Mouse (Mus musculus): Measurements from ENCODE around the gene Ngdn. TPM values are rescaled to one million over a fixed set of nuclear protein-coding genes. Genes with fewer than 3 reads are reported as not detected.
"Not testable (repeated sequence)": the region's sequence is repeated elsewhere in the genome, so short reads cannot be mapped to it uniquely, and the experiment has no call there.

Ngdn gene
- 84.3 and 85.3 TPM in 2 replicates for polyA plus RNA-seq (2016; fragmentation: Nextera tagmentation; extraction: Ambion mirVana)

DNA sequence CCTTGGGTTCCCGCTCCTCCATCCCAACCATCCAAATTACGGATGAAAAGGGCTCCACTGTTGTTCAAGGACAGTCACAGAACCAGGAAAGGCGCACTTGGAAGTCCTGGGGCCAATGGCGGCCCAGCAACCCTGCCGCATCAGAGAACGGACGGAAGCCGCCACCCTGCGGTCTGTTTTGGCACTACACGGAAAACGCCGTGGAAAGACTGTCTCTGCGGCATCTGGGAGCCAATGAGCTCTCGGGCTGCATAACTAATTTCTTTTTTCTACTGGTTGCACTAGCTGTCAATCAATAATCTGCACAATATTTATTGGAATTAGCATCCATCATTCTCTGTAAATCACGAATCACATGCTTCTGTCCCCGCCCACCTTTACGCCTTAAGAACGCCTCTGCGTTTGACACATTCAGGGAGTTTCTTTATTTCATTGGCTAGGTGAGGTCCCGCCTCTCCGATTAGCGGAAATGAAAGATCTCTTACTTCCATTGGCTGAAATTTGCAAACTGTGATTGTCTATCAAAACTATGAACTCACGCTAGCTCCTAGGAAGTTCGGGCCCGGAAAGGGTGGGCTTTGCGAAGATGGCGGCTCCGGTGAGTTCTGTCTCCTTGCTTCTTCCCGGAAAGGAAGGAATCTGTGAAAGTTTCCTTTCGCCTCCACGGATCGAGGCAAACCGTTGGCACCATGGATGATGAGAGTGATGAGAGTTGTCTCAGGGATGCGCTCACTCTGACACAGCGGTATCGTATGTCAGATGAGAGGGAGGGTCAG lies at the start of gene Ngdn:
TSS of gene Ngdn (plus strand) at position 464 of the 776 bp plus-strand sequence.
- Histone ChIP-seq H3K27ac (peak within 1 kb of the TSS; percentile 94), H3K27me3 (no peaks in the 10 kb centered on the region), H3K4me2 (peak within 1 kb of the TSS; percentile 73), H3K4me3 (replicated peaks) (peak within 1 kb of the TSS; percentile 74), H3K4me1 (replicated peaks) (no peaks in the 10 kb centered on the region), H3K36me3 (peaks cover 20% of the 10 kb centered on the region), H3K9ac (replicated peaks) (peak within 1 kb of the TSS; percentile 78), H3K9me3 (0 out of 2 replicates have a peak, but pooled peaks cover 3% of the 10 kb centered on the region)
- under 1% methylated on average over 36 of the region's 36 CpGs for WGBS
- peak; percentile 95 for ATAC-seq (ENCODE audit: insufficient number of reproducible peaks, insufficient read depth, low FRiP score, low TSS enrichment, low read depth)

DNA sequence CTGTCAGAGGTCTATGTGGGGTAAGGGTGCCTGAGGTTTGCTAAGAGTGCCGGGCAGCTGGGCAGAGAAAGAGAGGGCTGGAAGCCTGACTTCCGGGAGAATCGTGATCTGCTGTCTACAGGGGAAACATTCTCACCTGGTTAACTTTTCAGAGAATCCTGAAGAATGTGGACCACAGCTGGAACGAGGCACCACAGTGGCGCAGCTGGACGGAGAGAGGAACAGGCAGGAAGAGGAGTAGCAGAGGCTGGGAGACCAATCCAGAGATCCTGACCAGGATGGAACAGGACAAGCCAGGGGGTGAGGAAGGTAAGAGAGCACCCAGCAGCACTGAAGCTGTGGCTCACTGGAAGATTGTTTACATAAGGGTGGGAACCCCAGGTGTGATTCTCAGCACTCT lies 49.6 kb upstream of the Ngdn start:
- H3K36me3 ChIP-seq, result no peaks in the 10 kb centered on the region

DNA sequence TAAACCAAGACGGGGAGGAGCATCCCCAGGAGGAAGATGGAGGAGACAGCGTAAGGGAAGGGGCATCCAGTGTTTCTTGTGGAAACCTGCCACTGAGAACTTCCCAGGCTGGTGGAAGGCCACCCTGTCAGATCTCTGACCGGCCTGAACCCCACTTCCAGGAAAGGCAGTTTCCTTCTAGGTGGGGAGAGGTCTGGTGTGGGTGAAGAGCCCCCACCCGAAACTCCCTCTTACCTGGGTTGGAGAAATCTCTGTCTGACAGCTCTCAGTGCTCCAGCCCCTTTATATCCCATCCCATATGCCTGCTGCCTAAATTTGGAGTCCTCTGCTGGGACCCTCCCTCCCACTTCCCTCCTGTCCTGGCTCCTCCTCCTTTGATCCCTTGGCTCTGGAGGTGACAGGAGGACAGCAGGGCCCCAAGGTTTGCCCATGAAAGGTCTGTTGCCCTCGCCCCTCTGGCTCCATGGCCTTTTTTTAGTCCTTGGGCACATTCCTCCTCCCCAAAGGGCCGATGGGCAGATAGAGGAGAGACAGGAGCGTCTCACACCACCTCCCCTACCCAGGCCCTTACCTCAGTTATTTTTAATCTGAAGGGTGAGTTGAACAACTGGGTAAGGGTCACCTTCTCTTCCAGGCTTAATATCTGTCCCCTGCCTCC lies 48.8 kb upstream of the Ngdn start, which contains the start of gene Myh6:
TSS of gene Myh6 (minus strand) at position 608 of the 658 bp plus-strand sequence.
- no peaks in the 10 kb centered on the region for H3K9me3 ChIP-seq
- peaks cover 8% of the 10 kb centered on the region; the same call in 1 of the 2 replicates for H3K4me1 ChIP-seq (replicated peaks)
- H3K4me3 ChIP-seq (replicated peaks), result no peak within 1 kb of the TSS
- H3K9ac ChIP-seq (replicated peaks), result no peak within 1 kb of the TSS
- H3K4me2 ChIP-seq, result no peak within 1 kb of the TSS
- H3K36me3 ChIP-seq, result no peaks in the 10 kb centered on the region
- no peak within 1 kb of the TSS for H3K27ac ChIP-seq
- peaks cover 8% of the 10 kb centered on the region for H3K27me3 ChIP-seq
- ATAC-seq (ENCODE audit: insufficient number of reproducible peaks, insufficient read depth, low FRiP score, low TSS enrichment, low read depth), result no peak
- 61% methylated on average over 7 of the region's 7 CpGs for WGBS

More for the DNA sequence above, 49.6 kb upstream of the Ngdn start:
- peaks cover 8% of the 10 kb centered on the region; the same call in 1 of the 2 replicates for H3K4me1 ChIP-seq (replicated peaks)
- no peak overlapping the region for H3K4me3 ChIP-seq (replicated peaks)
- no peaks in the 10 kb centered on the region for H3K9me3 ChIP-seq
- ATAC-seq (ENCODE audit: insufficient number of reproducible peaks, insufficient read depth, low FRiP score, low TSS enrichment, low read depth), result no peak
- WGBS, result 51% methylated on average over 6 of the region's 6 CpGs
- H3K4me2 ChIP-seq, result no peak overlapping the region
- H3K27ac ChIP-seq, result no peak overlapping the region
- H3K27me3 ChIP-seq, result peaks cover 12% of the 10 kb centered on the region
- H3K9ac ChIP-seq (replicated peaks), result no peak overlapping the region

DNA sequence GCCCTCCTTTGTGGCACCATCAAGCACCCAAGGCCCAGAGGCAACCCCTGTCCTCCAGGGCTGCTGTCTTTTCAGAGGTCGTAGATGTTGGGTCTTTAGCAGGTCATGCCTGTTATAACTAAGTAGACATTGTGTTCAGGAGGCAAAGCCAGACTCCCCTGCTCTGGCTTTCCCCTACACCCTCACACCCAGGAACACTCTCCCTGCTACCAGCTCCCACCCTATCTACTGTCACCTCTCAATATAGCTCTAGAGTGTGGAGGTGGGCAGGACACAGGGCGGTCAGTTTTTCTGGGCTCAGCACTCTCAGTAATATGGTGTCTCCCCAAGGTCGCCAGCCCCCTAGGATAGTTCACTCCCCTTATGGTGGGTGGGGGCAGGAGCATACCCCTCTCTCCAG lies 47.4 kb upstream of the Ngdn start:
- Histone ChIP-seq H3K9me3 (no peaks in the 10 kb centered on the region), H3K9ac (replicated peaks) (no peak overlapping the region), H3K4me2 (no peak overlapping the region), H3K27me3 (peaks cover 8% of the 10 kb centered on the region), H3K27ac (no peak overlapping the region), H3K4me1 (replicated peaks) (peaks cover 8% of the 10 kb centered on the region; the same call in 1 of the 2 replicates), H3K4me3 (replicated peaks) (no peak overlapping the region), H3K36me3 (no peaks in the 10 kb centered on the region)
- ATAC-seq (ENCODE audit: insufficient number of reproducible peaks, insufficient read depth, low FRiP score, low TSS enrichment, low read depth), result no peak
- 78% methylated on average over 3 of the region's 3 CpGs for WGBS

DNA sequence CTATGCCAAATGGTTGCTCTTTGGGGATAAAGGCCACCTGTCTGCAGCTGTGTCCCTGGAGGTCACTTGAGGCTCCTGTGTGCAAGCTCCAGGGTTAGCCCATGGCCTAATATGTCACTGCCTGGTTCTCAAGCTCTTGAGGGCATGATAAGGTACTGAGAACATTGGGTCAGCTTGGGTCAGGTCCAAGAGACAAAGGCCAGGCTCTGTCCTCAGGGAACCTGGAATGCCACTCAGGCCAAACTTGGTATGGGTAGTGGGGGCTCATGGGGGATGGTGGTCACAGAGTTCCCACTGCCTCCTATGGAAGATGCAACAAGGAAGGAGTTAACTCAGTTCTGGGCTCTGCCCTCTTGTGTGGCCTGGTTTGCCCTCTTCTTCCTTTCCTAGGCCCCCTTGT lies 46.9 kb upstream of the Ngdn start:
- H3K4me3 ChIP-seq (replicated peaks), result no peak overlapping the region
- peaks cover 8% of the 10 kb centered on the region; the same call in 1 of the 2 replicates for H3K4me1 ChIP-seq (replicated peaks)
- no peaks in the 10 kb centered on the region for H3K9me3 ChIP-seq
- H3K4me2 ChIP-seq, result no peak overlapping the region
- ATAC-seq (ENCODE audit: insufficient number of reproducible peaks, insufficient read depth, low FRiP score, low TSS enrichment, low read depth), result no peak
- H3K27ac ChIP-seq, result no peak overlapping the region
- H3K27me3 ChIP-seq, result peaks cover 8% of the 10 kb centered on the region
- H3K36me3 ChIP-seq, result no peaks in the 10 kb centered on the region
- H3K9ac ChIP-seq (replicated peaks), result no peak overlapping the region

DNA sequence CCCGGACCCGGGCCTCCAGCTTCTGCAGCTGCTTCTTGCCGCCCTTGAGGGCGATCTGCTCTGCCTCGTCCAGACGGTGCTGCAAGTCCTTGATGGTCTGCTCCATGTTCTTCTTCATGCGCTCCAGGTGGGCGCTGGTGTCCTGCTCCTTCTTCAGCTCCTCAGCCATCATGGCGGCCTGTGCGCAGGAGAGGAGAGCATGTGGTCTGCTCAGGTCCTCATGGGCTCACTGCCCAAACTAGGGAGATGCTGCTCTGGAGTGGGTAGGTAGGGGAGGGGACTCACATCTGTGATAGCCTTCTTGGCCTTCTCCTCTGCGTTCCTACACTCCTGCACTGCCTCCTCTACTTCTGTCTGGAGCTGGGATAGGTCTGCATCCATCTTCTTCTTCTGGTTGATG lies 42.5 kb upstream of the Ngdn start:
- H3K4me2 ChIP-seq; H3K4me1 ChIP-seq (replicated peaks); H3K36me3 ChIP-seq; ATAC-seq (ENCODE audit: insufficient number of reproducible peaks, insufficient read depth, low FRiP score, low TSS enrichment, low read depth); H3K27ac ChIP-seq; H3K4me3 ChIP-seq (replicated peaks); H3K9me3 ChIP-seq; H3K9ac ChIP-seq (replicated peaks): not testable (repeated sequence)
- WGBS, result 89% methylated on average over 11 of the region's 11 CpGs
- peaks cover 14% of the 10 kb centered on the region for H3K27me3 ChIP-seq

DNA sequence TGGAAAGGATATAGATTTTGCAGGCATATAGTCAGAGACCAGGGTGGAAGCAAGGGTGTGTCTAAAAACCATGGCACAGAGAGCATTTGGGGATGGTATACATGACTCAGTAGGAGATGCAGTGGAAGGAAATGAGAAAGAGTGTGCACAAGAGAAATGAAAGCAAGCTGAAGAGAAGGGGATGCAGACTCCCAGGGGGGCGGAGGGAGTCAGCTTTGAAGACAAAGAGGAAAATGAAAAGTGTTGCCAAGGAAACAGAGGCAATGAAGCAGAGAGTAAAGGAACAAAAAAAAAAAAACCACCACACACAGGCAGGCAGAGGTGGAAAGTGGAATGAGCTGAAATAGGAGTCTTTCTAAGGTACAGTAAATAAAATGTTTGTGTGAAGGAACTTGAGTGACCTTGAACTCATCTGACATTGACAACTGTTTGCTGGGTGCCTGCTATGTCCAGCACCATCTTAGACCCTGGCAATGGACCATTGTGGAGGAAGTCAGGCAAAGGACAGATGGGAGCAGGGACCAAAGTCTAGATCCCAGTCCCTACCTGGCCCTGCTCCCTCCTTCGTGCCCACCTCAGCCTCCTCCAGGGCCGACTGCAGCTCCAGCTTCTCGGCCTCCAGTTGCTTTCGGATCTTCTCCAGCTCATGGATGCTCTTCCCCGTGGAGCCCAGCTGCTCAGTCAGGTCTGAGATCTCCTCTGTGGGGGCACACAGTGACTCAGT lies 41.0 kb upstream of the Ngdn start:
- no peaks in the 10 kb centered on the region for H3K4me1 ChIP-seq (replicated peaks)
- 80% methylated on average over 6 of the region's 6 CpGs for WGBS
- H3K9ac ChIP-seq (replicated peaks), result no peak overlapping the region
- no peak overlapping the region for H3K4me3 ChIP-seq (replicated peaks)
- peaks cover 14% of the 10 kb centered on the region for H3K27me3 ChIP-seq
- no peak for ATAC-seq (ENCODE audit: insufficient number of reproducible peaks, insufficient read depth, low FRiP score, low TSS enrichment, low read depth)
- no peak overlapping the region for H3K4me2 ChIP-seq
- no peak overlapping the region for H3K27ac ChIP-seq
- H3K36me3 ChIP-seq, result no peaks in the 10 kb centered on the region
- no peaks in the 10 kb centered on the region for H3K9me3 ChIP-seq

DNA sequence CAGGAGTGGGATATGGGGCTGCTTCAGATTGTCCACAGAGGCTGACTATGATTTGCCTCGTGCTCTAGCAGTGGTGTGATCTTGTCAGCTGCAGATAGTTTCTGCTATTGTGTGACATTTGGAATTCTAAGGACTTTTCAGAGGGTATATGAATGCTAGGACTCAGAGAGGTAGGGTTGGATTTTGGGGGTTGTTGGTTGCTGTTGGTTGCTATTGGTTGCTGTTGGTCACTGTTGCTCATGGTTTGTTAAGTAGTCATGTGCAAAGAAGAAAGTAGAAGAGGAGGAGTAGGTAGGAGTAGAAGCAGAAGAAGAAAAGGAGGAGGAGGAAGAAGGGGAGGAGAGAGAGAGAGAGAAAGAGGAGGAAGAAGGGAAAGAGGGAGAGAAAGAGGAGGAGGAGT lies 38.6 kb upstream of the Ngdn start, which contains the start of gene Gm17428:
TSS of gene Gm17428 (plus strand) at position 301 of the 400 bp plus-strand sequence.
- ATAC-seq (ENCODE audit: insufficient number of reproducible peaks, insufficient read depth, low FRiP score, low TSS enrichment, low read depth), result no peak
- Histone ChIP-seq H3K36me3 (no peaks in the 10 kb centered on the region), H3K4me3 (replicated peaks) (no peak within 1 kb of the TSS), H3K9me3 (no peaks in the 10 kb centered on the region), H3K4me2 (no peak within 1 kb of the TSS), H3K4me1 (replicated peaks) (no peaks in the 10 kb centered on the region), H3K9ac (replicated peaks) (no peak within 1 kb of the TSS), H3K27ac (no peak within 1 kb of the TSS), H3K27me3 (peaks cover 10% of the 10 kb centered on the region; the same call in 1 of the 2 replicates)
- 74% methylated on average over 1 of the region's 1 CpGs for WGBS

DNA sequence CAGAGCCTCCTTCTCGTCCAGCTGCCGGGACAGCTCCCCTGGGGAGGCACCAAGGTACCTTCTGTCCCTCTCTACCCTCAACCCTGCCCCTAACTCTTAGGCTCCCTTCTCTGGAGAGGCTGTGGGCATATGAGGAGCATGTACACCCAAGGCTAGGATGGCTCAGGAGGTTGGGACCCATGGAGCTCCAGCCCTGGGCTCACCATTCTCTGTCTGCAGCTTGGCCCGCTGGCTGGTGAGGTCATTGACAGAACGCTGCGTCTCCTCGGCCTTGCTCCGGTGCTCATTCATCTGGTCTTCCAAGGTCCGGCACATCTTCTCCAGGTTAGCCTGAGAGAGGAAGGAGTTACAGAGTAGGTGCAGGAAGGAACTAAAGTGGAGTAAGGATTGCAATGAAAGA lies 36.6 kb upstream of the Ngdn start:
- no peak overlapping the region for H3K4me3 ChIP-seq (replicated peaks)
- WGBS, result 85% methylated on average over 8 of the region's 8 CpGs

DNA sequence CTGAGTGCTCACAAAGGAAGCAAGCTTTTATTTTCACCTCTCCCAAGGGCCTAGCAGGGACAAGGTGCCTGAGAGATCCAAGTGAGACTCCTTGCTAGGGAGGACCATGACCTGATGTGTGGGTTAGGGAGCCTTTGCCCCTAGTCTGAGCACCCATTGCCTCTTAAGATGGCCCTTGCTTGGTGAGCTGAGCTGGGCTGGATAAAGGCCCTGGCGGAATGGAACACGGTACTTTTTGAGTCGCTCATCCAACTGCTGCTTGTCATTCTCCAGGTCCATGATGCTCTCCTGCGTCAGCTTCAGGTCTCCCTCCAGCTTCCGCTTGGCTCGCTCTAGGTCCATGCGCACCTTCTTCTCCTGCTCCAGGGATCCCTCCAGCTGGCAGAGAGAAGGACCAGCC lies 33.3 kb upstream of the Ngdn start:
- no peak overlapping the region for H3K4me2 ChIP-seq
- no peaks in the 10 kb centered on the region for H3K4me1 ChIP-seq (replicated peaks)
- 93% methylated on average over 7 of the region's 7 CpGs for WGBS
- no peaks in the 10 kb centered on the region for H3K9me3 ChIP-seq
- no peak for ATAC-seq (ENCODE audit: insufficient number of reproducible peaks, insufficient read depth, low FRiP score, low TSS enrichment, low read depth)
- H3K27me3 ChIP-seq, result no peaks in the 10 kb centered on the region; the same call in 1 of the 2 replicates
- no peaks in the 10 kb centered on the region for H3K36me3 ChIP-seq
- no peak overlapping the region for H3K27ac ChIP-seq
- H3K4me3 ChIP-seq (replicated peaks), result no peak overlapping the region
- H3K9ac ChIP-seq (replicated peaks), result no peak overlapping the region

More for the DNA sequence above, 36.6 kb upstream of the Ngdn start:
- no peak for ATAC-seq (ENCODE audit: insufficient number of reproducible peaks, insufficient read depth, low FRiP score, low TSS enrichment, low read depth)
- H3K4me1 ChIP-seq (replicated peaks), result no peaks in the 10 kb centered on the region
- H3K9ac ChIP-seq (replicated peaks), result no peak overlapping the region
- no peak overlapping the region for H3K4me2 ChIP-seq
- no peaks in the 10 kb centered on the region for H3K9me3 ChIP-seq
- no peak overlapping the region for H3K27ac ChIP-seq
- H3K36me3 ChIP-seq, result no peaks in the 10 kb centered on the region
- peaks cover 10% of the 10 kb centered on the region; the same call in 1 of the 2 replicates for H3K27me3 ChIP-seq

DNA sequence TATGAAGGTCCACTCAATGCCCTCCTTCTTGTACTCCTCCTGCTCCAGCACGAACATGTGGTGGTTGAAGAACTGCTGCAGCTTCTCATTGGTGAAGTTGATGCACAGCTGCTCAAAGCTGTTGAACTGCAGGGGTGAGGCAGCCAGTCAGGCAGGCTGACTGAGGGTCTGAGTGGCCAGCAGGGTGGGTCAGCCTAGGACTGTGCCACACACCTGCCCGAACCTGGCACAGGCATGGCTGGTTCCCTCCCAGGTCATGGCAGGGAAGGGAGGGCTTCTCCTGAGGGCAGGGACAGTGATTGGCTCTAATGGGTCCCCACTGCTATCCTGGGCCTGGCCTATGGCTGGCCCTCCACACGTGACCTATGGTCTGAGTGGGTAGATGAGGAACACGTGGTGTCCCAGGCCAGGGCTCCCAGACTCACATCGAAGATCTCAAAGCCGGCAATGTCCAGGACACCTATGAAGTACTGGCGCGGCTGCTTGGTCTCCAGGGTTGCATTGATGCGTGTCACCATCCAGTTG lies 26.8 kb upstream of the Ngdn start:
- ATAC-seq (ENCODE audit: insufficient number of reproducible peaks, insufficient read depth, low FRiP score, low TSS enrichment, low read depth); H3K4me1 ChIP-seq (replicated peaks); H3K9me3 ChIP-seq; H3K27ac ChIP-seq; H3K4me2 ChIP-seq; H3K36me3 ChIP-seq; H3K4me3 ChIP-seq (replicated peaks); H3K9ac ChIP-seq (replicated peaks); H3K27me3 ChIP-seq: not testable (repeated sequence)
- 84% methylated on average over 9 of the region's 9 CpGs for WGBS

Measured in limb, embryonic 12.5 days (tissue).